Mouse (Mus musculus): ENCODE measurements around the gene Prkn. TPM values are rescaled to one million over a fixed set of nuclear protein-coding genes. Genes with fewer than 3 reads are reported as not detected.

Prkn gene
- polyA plus RNA-seq, 1 experiment: 16.7 TPM

DNA sequence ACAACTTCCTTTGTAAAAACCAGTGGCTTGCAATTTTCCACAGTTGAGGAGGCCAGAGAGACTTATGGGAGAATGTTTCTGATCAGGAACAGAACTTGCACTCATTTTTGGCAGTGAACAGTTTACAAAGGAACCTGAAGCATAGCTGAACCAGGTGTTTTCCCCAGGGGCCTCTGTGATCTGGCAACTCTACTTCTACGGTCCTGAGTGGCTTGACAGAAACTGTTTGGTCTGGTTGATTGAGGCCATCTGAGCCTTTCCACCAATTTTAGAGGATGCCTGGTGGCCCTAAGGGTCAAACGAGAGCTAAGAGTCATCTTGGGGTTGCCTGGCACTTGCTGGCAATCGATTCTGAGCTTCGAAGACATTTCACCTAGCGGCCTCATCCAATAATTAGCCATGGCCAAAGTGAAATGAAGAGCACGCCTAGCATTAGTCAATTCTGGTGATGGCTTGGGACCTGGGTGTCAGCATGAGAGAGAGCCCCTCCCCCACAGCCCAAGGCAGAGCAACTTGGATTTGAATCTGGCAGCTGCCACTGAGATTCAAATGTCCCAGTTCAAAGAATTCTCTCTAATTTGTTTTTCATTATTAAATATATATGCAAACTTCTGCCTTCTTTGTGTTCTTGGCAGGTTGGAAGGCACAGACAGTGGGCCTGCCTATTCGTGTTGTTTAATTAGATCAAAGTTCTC, 479.6 kb downstream of the Prkn start:
- H3K27ac ChIP-seq (ENCODE audit: insufficient read depth, low read length): no peak overlapping the region
- H3K4me1 ChIP-seq (ENCODE audit: control insufficient read depth, insufficient read depth, low read length): peaks cover 10% of the 10 kb centered on the region
- WGBS: 86% methylated on average over 7 of the region's 7 CpGs
- no peak overlapping the region for H3K4me3 ChIP-seq (replicated peaks; ENCODE audit: insufficient read depth, low read depth, low read length)
- no peak for DNase-seq
- no peak for TF ChIP-seq CTCF (IDR thresholded peaks at IDR 0.05; ENCODE audit: borderline replicate concordance, insufficient read depth, low read depth, low read length)
- TF ChIP-seq POLR2A (IDR thresholded peaks at IDR 0.05; ENCODE audit: borderline replicate concordance, insufficient read depth, low read length): no peak
- no peaks in the 10 kb centered on the region for H3K27me3 ChIP-seq (ENCODE audit: control insufficient read depth, insufficient read depth, low read length)

- no peaks in the 10 kb centered on the region; the same call in 1 of the 2 replicates for H3K4me1 ChIP-seq (ENCODE audit: control insufficient read depth, insufficient read depth, low read length)
- no peak for DNase-seq
- no peaks in the 10 kb centered on the region for H3K27me3 ChIP-seq (ENCODE audit: control insufficient read depth, insufficient read depth, low read length)
- TF ChIP-seq CTCF (IDR thresholded peaks at IDR 0.05; ENCODE audit: borderline replicate concordance, insufficient read depth, low read depth, low read length): no peak
- TF ChIP-seq POLR2A (IDR thresholded peaks at IDR 0.05; ENCODE audit: borderline replicate concordance, insufficient read depth, low read length): no peak
- H3K4me3 ChIP-seq (replicated peaks; ENCODE audit: insufficient read depth, low read depth, low read length): no peak overlapping the region
- 80% methylated on average over 8 of the region's 8 CpGs for WGBS
- H3K27ac ChIP-seq (ENCODE audit: insufficient read depth, low read length): no peak overlapping the region
Observed at GRCm38 (mm10) chr17:11332081-11332480, 491.9 kb downstream of the Prkn start.

DNA sequence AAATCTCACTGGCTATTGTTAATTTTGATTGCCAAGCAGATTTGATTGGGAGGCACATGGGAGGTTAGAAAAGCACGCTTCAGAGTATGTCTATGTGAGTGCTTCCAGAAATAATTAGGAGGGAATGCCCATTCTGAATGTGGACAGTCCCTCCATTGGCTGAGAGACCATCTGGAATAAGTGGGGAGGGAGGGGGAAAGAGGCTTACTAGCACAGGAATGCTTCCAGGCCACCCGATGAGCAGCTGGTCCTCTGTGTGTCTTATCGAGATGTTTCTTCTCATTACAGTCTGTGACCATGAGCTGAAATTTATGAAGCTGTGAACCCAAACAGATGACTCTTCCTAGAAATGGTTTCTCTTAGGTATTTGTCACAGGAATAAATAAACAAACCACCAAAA, 493.6 kb downstream of the Prkn start:
- no peak for TF ChIP-seq POLR2A (IDR thresholded peaks at IDR 0.05; ENCODE audit: borderline replicate concordance, insufficient read depth, low read length)
- TF ChIP-seq CTCF (IDR thresholded peaks at IDR 0.05; ENCODE audit: borderline replicate concordance, insufficient read depth, low read depth, low read length): no peak
- no peak overlapping the region for H3K27ac ChIP-seq (ENCODE audit: insufficient read depth, low read length)
- H3K4me1 ChIP-seq (ENCODE audit: control insufficient read depth, insufficient read depth, low read length): no peaks in the 10 kb centered on the region; the same call in 1 of the 2 replicates
- no peak overlapping the region for H3K4me3 ChIP-seq (replicated peaks; ENCODE audit: insufficient read depth, low read depth, low read length)
- 13% methylated on average over 3 of the region's 3 CpGs for WGBS
- H3K27me3 ChIP-seq (ENCODE audit: control insufficient read depth, insufficient read depth, low read length): no peaks in the 10 kb centered on the region
- peak in 1 of 2 experiments; percentile 59 for DNase-seq

DNA sequence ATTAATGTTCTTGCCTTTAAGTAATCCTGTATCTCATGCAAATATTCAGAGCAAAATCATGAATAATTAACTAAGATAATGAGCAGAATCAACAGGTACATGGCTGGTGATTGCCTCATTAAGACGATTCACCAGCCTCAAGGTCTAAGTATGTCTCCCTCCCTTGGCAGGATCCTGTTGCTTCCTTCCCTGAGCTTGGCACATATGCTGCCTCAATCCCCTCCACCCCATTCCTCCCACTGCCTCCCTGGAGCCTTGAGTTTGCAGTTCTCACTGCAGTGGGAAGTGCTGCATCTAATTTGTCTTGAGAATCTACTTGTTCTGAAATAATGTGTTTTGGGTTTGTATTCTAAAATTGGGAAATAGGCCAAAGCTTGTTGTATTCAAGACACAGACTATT, 496.0 kb downstream of the Prkn start:
- no peak for DNase-seq
- 47% methylated on average over 1 of the region's 1 CpGs for WGBS

DNA sequence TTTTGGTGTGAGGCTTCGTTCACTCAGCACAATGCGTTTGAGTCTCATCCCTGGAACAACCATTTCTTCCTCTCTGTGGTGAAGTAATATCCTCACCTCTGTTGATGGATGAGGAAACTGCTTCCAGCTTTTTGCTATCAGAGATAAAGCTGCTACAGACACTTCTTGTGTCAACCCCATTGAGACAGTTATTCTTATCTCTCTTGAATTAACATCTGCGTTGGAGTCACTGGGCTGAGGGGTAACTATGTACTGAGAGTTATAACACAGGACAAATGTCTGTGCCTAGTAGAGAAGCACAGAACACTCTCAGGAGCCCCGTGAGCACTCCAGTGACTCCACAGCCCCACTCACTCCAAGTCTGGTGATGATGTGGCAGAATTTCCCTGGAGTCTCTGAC, 500.2 kb downstream of the Prkn start:
- no peak overlapping the region for H3K27ac ChIP-seq (ENCODE audit: insufficient read depth, low read length)
- 88% methylated on average over 4 of the region's 4 CpGs for WGBS
- TF ChIP-seq CTCF (IDR thresholded peaks at IDR 0.05; ENCODE audit: borderline replicate concordance, insufficient read depth, low read depth, low read length): no peak
- no peak for TF ChIP-seq POLR2A (IDR thresholded peaks at IDR 0.05; ENCODE audit: borderline replicate concordance, insufficient read depth, low read length)

More for the DNA sequence above, 496.0 kb downstream of the Prkn start:
- H3K27me3 ChIP-seq (ENCODE audit: control insufficient read depth, insufficient read depth, low read length): no peaks in the 10 kb centered on the region
- no peak overlapping the region for H3K4me3 ChIP-seq (replicated peaks; ENCODE audit: insufficient read depth, low read depth, low read length)
- H3K4me1 ChIP-seq (ENCODE audit: control insufficient read depth, insufficient read depth, low read length): no peaks in the 10 kb centered on the region; the same call in 1 of the 2 replicates
- H3K27ac ChIP-seq (ENCODE audit: insufficient read depth, low read length): no peak overlapping the region
- no peak for TF ChIP-seq POLR2A (IDR thresholded peaks at IDR 0.05; ENCODE audit: borderline replicate concordance, insufficient read depth, low read length)
- TF ChIP-seq CTCF (IDR thresholded peaks at IDR 0.05; ENCODE audit: borderline replicate concordance, insufficient read depth, low read depth, low read length): no peak

GRCm38 (mm10) chr17:11346310-11346709, 506.1 kb downstream of the Prkn start:
- H3K4me3 ChIP-seq (replicated peaks; ENCODE audit: insufficient read depth, low read depth, low read length): no peak overlapping the region
- H3K4me1 ChIP-seq (ENCODE audit: control insufficient read depth, insufficient read depth, low read length): no peaks in the 10 kb centered on the region
- H3K27me3 ChIP-seq (ENCODE audit: control insufficient read depth, insufficient read depth, low read length): no peaks in the 10 kb centered on the region
- 93% methylated on average over 1 of the region's 1 CpGs for WGBS
- no peak overlapping the region for H3K27ac ChIP-seq (ENCODE audit: insufficient read depth, low read length)
- DNase-seq: no peak
- no peak for TF ChIP-seq POLR2A (IDR thresholded peaks at IDR 0.05; ENCODE audit: borderline replicate concordance, insufficient read depth, low read length)
- TF ChIP-seq CTCF (IDR thresholded peaks at IDR 0.05; ENCODE audit: borderline replicate concordance, insufficient read depth, low read depth, low read length): no peak

More for the DNA sequence above, 500.2 kb downstream of the Prkn start:
- Histone ChIP-seq H3K27me3 (ENCODE audit: control insufficient read depth, insufficient read depth, low read length) (no peaks in the 10 kb centered on the region), H3K4me3 (replicated peaks; ENCODE audit: insufficient read depth, low read depth, low read length) (no peak overlapping the region), H3K4me1 (ENCODE audit: control insufficient read depth, insufficient read depth, low read length) (no peaks in the 10 kb centered on the region)
- no peak for DNase-seq

DNA sequence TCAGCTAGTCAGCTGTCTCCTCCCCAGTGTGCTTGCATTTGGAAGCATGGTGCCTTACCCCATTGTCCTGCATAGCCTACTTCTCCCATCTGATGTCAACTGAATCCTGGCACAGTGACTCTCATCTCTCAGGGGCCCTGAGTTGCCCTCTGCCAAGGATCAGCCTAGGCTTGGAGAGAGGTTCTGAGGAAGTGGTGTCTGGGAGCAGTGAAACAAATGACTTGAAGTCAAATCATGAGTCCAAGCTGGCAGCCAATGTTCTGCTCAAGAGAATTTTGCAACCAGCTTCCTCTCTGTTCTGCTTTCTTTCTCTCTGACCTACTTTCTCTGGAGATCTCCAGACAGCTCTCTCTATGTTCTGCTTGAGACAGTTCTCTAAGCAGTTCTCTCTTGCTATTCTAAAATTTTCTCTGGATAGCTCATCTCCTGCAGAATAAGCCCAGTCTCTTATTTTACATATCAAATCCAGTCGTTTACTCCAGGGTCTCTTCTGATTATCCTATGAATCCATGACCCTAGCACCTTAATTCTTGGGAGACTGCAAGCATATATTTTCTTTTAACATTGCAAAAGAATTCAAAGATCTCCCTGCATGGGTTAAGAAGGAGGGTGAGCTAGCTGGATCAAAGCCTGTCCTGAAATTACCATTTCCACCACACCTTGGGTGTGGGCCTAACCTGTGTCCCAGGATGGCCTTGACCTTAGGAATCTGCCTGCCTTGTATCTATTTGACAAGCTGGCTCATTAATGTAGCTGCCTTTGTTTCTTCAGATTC, 512.8 kb downstream of the Prkn start:
- DNase-seq: peak; percentile 62 to 83
- no peaks in the 10 kb centered on the region for H3K27me3 ChIP-seq (ENCODE audit: control insufficient read depth, insufficient read depth, low read length)
- H3K27ac ChIP-seq (ENCODE audit: insufficient read depth, low read length): no peak overlapping the region; the same call in 1 of the 2 replicates
- WGBS: 65% methylated on average over 1 of the region's 1 CpGs
- no peak overlapping the region for H3K4me3 ChIP-seq (replicated peaks; ENCODE audit: insufficient read depth, low read depth, low read length)
- no peak for TF ChIP-seq POLR2A (IDR thresholded peaks at IDR 0.05; ENCODE audit: borderline replicate concordance, insufficient read depth, low read length)
- no peak for TF ChIP-seq CTCF (IDR thresholded peaks at IDR 0.05; ENCODE audit: borderline replicate concordance, insufficient read depth, low read depth, low read length)
- H3K4me1 ChIP-seq (ENCODE audit: control insufficient read depth, insufficient read depth, low read length): peaks cover 9% of the 10 kb centered on the region; the same call in 1 of the 2 replicates

All from cerebellum, adult 2 months (tissue).